Mouse (Mus musculus) C3H10T1/2 (cell line): ENCODE data around the gene Celf5. TPM values are rescaled to one million over a fixed set of nuclear protein-coding genes. Genes with fewer than 3 reads are reported as not detected.

Experiments
- polyA plus RNA-seq, 2 experiments: library from polyadenylated mRNA; unstranded; fragments of >200 nt; fragmentation: generic; extraction: Trizol; gene quantifications; one replicate each; pipeline ENCODE4 v1.2.1; 2012; ENCODE audit warnings: missing spikeins in 2 of 2

The Celf5 gene
- polyA plus RNA-seq = 1 to 10 TPM; 1.9 to 5.7 TPM

GRCm38 (mm10) chr10:81482533-81482889 is at the start of gene Celf5:
TSS of gene Celf5 (minus strand) at chr10:81482709.

DNA sequence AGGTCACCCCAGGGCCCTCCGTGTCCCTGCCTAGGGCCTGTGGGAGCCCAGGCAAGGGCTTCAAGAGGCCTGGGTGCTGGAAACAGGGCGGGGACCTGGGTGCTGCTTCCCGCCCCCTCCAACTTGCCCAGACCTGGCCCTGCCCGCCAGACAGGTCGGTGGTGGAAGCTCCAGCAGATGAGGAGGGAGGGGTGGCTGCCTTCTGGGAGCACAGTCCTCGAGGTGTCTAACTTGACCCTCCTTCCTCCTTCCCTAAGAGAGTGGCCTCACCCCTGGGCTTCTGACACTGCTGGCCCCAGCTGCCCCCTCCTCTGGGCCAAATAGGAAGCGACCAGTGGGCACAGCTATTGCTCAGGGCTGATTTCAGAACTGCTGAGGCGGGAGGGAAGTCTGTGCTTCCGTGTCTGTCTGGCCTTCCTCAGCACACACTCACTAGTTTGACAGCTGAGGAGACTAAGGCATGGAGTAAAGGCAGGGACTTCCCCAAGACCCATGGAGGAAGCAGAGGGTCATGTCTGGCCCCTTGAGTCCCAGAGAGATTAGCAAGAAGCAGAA is 41.6 kb upstream of the Celf5 start, which contains the start of gene Gna15:
Gene Gna15 (minus strand): TSS at position 175 of the 555 bp plus-strand sequence.

GRCm38 (mm10) chr10:81500032-81500431 is 17.5 kb upstream of the Celf5 start, which contains the start of gene S1pr4:
TSS of gene S1pr4 (minus strand) at chr10:81500132.

GRCm38 (mm10) chr10:81496264-81496901 is 13.9 kb upstream of the Celf5 start, which contains the start of gene Ncln:
TSS of gene Ncln (minus strand) at chr10:81496392.

GRCm38 (mm10) chr10:81455181-81455895 is 27.2 kb downstream of the Celf5 start, which contains the start of gene Nfic:
TSS of gene Nfic (minus strand) at chr10:81455635.

Other genes with a start within 250 kb of the Celf5 start
- 10 to 100 TPM in 1 of 2 experiments, under 1 TPM in 1; 0.32 to 18.3 TPM for gene Zfr2, start 249.6 kb downstream of the Celf5 start, polyA plus RNA-seq
- 1 to 10 TPM in 1 of 2 experiments, under 1 TPM in 1; 0.69 to 1.9 TPM for gene Matk, start 229.8 kb downstream of the Celf5 start, polyA plus RNA-seq
- gene Mrpl54, start 215.8 kb downstream of the Celf5 start, polyA plus RNA-seq = 100 to 1,000 TPM; 242 to 665 TPM
- gene Apba3, start 215.7 kb downstream of the Celf5 start, polyA plus RNA-seq = 100 to 1,000 TPM; 128 to 134 TPM
- under 1 TPM in 1 of 2 experiments, not detected in 1; 0.02 TPM for gene Tjp3, start 191.1 kb downstream of the Celf5 start, polyA plus RNA-seq
- gene Pip5k1c, start 189.7 kb downstream of the Celf5 start, polyA plus RNA-seq = 10 to 100 TPM; 23.9 to 61.5 TPM
- gene Cactin, start 161.6 kb downstream of the Celf5 start, polyA plus RNA-seq = 10 to 100 TPM; 27.2 to 37.4 TPM
- 1 to 10 TPM in 1 of 2 experiments, under 1 TPM in 1; 0.02 to 2.0 TPM for gene Tbxa2r, start 154.0 kb downstream of the Celf5 start, polyA plus RNA-seq
- 1 to 10 TPM in 1 of 2 experiments, under 1 TPM in 1; 0.42 to 1.2 TPM for gene Gipc3, start 139.4 kb downstream of the Celf5 start, polyA plus RNA-seq
- 100 to 1,000 TPM; 102 to 104 TPM for gene Hmg20b, start 132.2 kb downstream of the Celf5 start, polyA plus RNA-seq
- 10 to 100 TPM in 1 of 2 experiments, 1 to 10 TPM in 1; 4.0 to 13.8 TPM for gene Mfsd12, start 125.2 kb downstream of the Celf5 start, polyA plus RNA-seq
- gene 4930404N11Rik, start 116.9 kb downstream of the Celf5 start, polyA plus RNA-seq = 1 to 10 TPM in 1 of 2 experiments, under 1 TPM in 1; 0.27 to 2.1 TPM
- gene Fzr1, start 104.2 kb downstream of the Celf5 start, polyA plus RNA-seq = 10 to 100 TPM; 57.6 to 80.9 TPM
- 100 to 1,000 TPM in 1 of 2 experiments, 10 to 100 TPM in 1; 82.6 to 184 TPM for gene Dohh, start 98.3 kb downstream of the Celf5 start, polyA plus RNA-seq
- 1 to 10 TPM in 1 of 2 experiments, under 1 TPM in 1; 0.55 to 3.2 TPM for gene Gm48551, start 98.2 kb downstream of the Celf5 start, polyA plus RNA-seq
- 1 to 10 TPM in 1 of 2 experiments, not detected in 1; 1.8 TPM for gene Gm48552, start 93.7 kb downstream of the Celf5 start, polyA plus RNA-seq
- gene Smim24, start 89.7 kb downstream of the Celf5 start, polyA plus RNA-seq = 1 to 10 TPM in 1 of 2 experiments, under 1 TPM in 1; 0.94 to 1.3 TPM
- gene Nfic, start 27.1 kb downstream of the Celf5 start, polyA plus RNA-seq = 100 to 1,000 TPM; 130 to 180 TPM
- gene Ncln, start 13.7 kb upstream of the Celf5 start, polyA plus RNA-seq = 100 to 1,000 TPM; 108 to 149 TPM
- gene S1pr4, start 17.4 kb upstream of the Celf5 start, polyA plus RNA-seq = under 1 TPM in 1 of 2 experiments, not detected in 1; 0.02 TPM
- gene Gna15, start 41.5 kb upstream of the Celf5 start, polyA plus RNA-seq = under 1 TPM; 0.22 to 0.24 TPM
- 100 to 1,000 TPM; 106 to 118 TPM for gene Gna11, start 62.5 kb upstream of the Celf5 start, polyA plus RNA-seq
- 1,000 to 10,000 TPM; 1,359 to 1,572 TPM for gene Aes, start 76.8 kb upstream of the Celf5 start, polyA plus RNA-seq
- 100 to 1,000 TPM in 1 of 2 experiments, 1 to 10 TPM in 1; 6.0 to 202 TPM for gene Tle2, start 91.9 kb upstream of the Celf5 start, polyA plus RNA-seq
- 10 to 100 TPM; 22.0 to 71.5 TPM for gene Tle6, start 118.4 kb upstream of the Celf5 start, polyA plus RNA-seq
- gene BC025920, start 123.6 kb upstream of the Celf5 start, polyA plus RNA-seq = 1 to 10 TPM in 1 of 2 experiments, under 1 TPM in 1; 0.25 to 1.0 TPM
- gene Sirt6, start 145.1 kb upstream of the Celf5 start, polyA plus RNA-seq = 10 to 100 TPM; 13.1 to 36.0 TPM
- 10 to 100 TPM in 1 of 2 experiments, 1 to 10 TPM in 1; 4.7 to 18.1 TPM for gene Ankrd24, start 145.8 kb upstream of the Celf5 start, polyA plus RNA-seq
- gene Gm10778, start 166.3 kb upstream of the Celf5 start, polyA plus RNA-seq = under 1 TPM; 0.04 to 0.45 TPM
- gene Zfp433, start 222.1 kb upstream of the Celf5 start, polyA plus RNA-seq = 1 to 10 TPM in 1 of 2 experiments, under 1 TPM in 1; 0.08 to 1.1 TPM